Mouse (Mus musculus) small intestine, adult 2 months (tissue): ENCODE measurements at regions not wholly inside any gene's neighbourhood (a gene's known extent, or its start where the extent isn't known, plus 50 kb on each side); places are given as distances from the start of the nearest gene placed in this dataset.

ENCODE experiments used
- CTCF ChIP-seq: fragments of 200-500 bp; IDR thresholded peaks from 2 replicates; pipeline ENCODE4 v1.5.1; 2012; ENCODE audit warnings: low read depth, mild to moderate bottlenecking, control low read depth, inconsistent platforms, low read length, moderate library complexity, mixed read lengths; ENCODE audit not compliant: insufficient replicate concordance, insufficient read length; ENCODE audit errors: extremely low read depth
- POLR2A ChIP-seq: fragments of 200-500 bp; IDR thresholded peaks from 2 replicates; pipeline ENCODE4 v1.6.1; 2012; ENCODE audit warnings: low read depth, mild to moderate bottlenecking, control low read depth, inconsistent platforms, low read length, moderate library complexity

DNA sequence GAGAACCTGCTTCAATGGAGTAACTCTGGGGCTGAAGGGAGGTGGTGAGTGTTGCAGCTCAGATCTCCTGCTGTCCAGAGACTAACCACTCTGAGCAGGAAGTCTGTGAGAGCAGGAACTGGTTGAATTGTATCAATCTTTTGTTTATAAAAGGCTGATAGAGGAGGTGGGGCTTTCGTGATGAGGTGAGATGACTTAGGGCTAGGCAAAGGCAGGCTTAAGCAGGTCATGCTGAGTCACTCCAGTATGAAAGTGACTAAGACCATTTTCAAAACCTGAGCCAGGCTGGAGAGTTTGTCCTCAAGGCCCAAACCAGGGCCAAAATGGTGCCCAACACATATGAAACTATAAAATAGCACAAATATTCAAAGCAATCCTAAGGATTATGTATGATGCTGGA is 80.1 kb upstream of the Speer2 start:
- TF ChIP-seq CTCF, result no peak
- no peak for TF ChIP-seq POLR2A
